Mouse (Mus musculus) forebrain, embryonic 14.5 days (tissue): ENCODE measurements around the gene Ip6k1. TPM values are rescaled to one million over a fixed set of nuclear protein-coding genes. Genes with fewer than 3 reads are reported as not detected.

Source experiments
- ATAC-seq: fragments of 200-750 bp; cut with Nextera tagmentation; 2 replicates; pipeline ENCODE4 v1.8.0; 2017; ENCODE audit warnings: mild to moderate bottlenecking, moderate library complexity
- DNase-seq: peaks from one replicate; pipeline ENCODE4 v3.0.0-alpha.2; 2015; ENCODE audit warnings: low spot score
- H3K27ac ChIP-seq: fragments of 300-500 bp; sonication (generic); 2 replicates; pipeline ENCODE4 v1.5.1; 2014; ENCODE audit warnings: low read depth, mild to moderate bottlenecking, control low read depth, low read length, moderate library complexity
- H3K27me3 ChIP-seq: fragments of 300-500 bp; sonication (generic); replicated peaks from 2 replicates; pipeline ENCODE4 v1.6.1; 2014; ENCODE audit warnings: low read length, control low read depth, mixed read lengths; ENCODE audit not compliant: control insufficient read depth, insufficient read depth
- H3K36me3 ChIP-seq: fragments of 300-500 bp; sonication (generic); 2 replicates; pipeline ENCODE4 v1.6.1; 2014; ENCODE audit warnings: low read length, control low read depth; ENCODE audit not compliant: control insufficient read depth, insufficient read depth
- H3K4me1 ChIP-seq: fragments of 300-500 bp; sonication (generic); 2 replicates; pipeline ENCODE4 v1.6.1; 2014; ENCODE audit warnings: antibody characterized with exemption, low read length, control low read depth; ENCODE audit not compliant: control insufficient read depth, insufficient read depth
- H3K4me2 ChIP-seq: fragments of 300-500 bp; sonication (generic); 2 replicates; pipeline ENCODE4 v1.6.1; 2014; ENCODE audit warnings: mild to moderate bottlenecking, control low read depth, low read length
- H3K4me3 ChIP-seq: fragments of 300-500 bp; sonication (generic); 2 replicates; pipeline ENCODE4 v1.5.1; 2014; ENCODE audit warnings: low read depth, low read length, control low read depth
- H3K9ac ChIP-seq: fragments of 300-500 bp; sonication (generic); 2 replicates; pipeline ENCODE4 v1.6.1; 2014; ENCODE audit warnings: mild to moderate bottlenecking, low read length, control low read depth, moderate library complexity
- H3K9me3 ChIP-seq: fragments of 300-500 bp; sonication (generic); replicated peaks from 2 replicates; pipeline ENCODE4 v1.6.1; 2016; ENCODE audit warnings: low read length, control low read depth, mixed read lengths; ENCODE audit not compliant: control insufficient read depth
- WGBS: fragments of 180-500 bp; shearing (Covaris S2); extraction: QIAGEN DNeasy Blood & Tissue Kit; methylation state at CpG from one replicate; pipeline ENCODE4 v1.1.7; 2014; 5-methylcytosine and 5-hydroxymethylcytosine counted together
- polyA plus RNA-seq: library from polyadenylated mRNA; unstranded; fragments of >200 nt; fragmentation: Nextera tagmentation; extraction: Ambion mirVana; gene quantifications from 2 replicates; pipeline ENCODE4 v1.2.1, GENCODE M21; 2014

The Ip6k1 gene
- polyA plus RNA-seq, 1 experiment from 2014 or later = 39.3 TPM

- WGBS = 76% methylated on average over 12 of the region's 12 CpGs
- ATAC-seq (no peak), DNase-seq (no peak)
- no peak within 1 kb of the TSS for H3K27ac ChIP-seq
- H3K4me2 ChIP-seq = no peak within 1 kb of the TSS
- H3K9me3 ChIP-seq = no peaks in the 10 kb centered on the region
- H3K9ac ChIP-seq = no peak within 1 kb of the TSS
- H3K4me1 ChIP-seq = no peaks in the 10 kb centered on the region
- no peak within 1 kb of the TSS for H3K4me3 ChIP-seq
- H3K27me3 ChIP-seq = no peaks in the 10 kb centered on the region
- peaks cover 10% of the 10 kb centered on the region for H3K36me3 ChIP-seq
Observed at GRCm38 (mm10) chr9:107975399-107976386, 26.6 kb upstream of the Ip6k1 start, which contains the start of gene Uba7. Uba7 (plus strand) TSS chr9:107975505.

- no peak for DNase-seq
- no peak overlapping the region for H3K27ac ChIP-seq
- peaks cover 2% of the 10 kb centered on the region; the same call in 1 of the 2 replicates for H3K4me1 ChIP-seq
- no peaks in the 10 kb centered on the region for H3K27me3 ChIP-seq
- WGBS = 93% methylated on average over 12 of the region's 12 CpGs
- H3K36me3 ChIP-seq = no peaks in the 10 kb centered on the region
- H3K9ac ChIP-seq = no peak overlapping the region
- H3K4me3 ChIP-seq = no peak overlapping the region
- no peak overlapping the region for H3K4me2 ChIP-seq
- no peaks in the 10 kb centered on the region for H3K9me3 ChIP-seq
- ATAC-seq = no peak
Observed at GRCm38 (mm10) chr9:107978815-107979214, 23.5 kb upstream of the Ip6k1 start.

- H3K4me1 ChIP-seq = peaks cover 6% of the 10 kb centered on the region
- H3K4me3 ChIP-seq = no peak overlapping the region
- 0 out of 2 replicates have a peak overlapping the region, but pooled peaks have one; percentile 5 for H3K9ac ChIP-seq
- H3K4me2 ChIP-seq = peak overlapping the region; percentile 1; the same call in 1 of the 2 replicates
- no peaks in the 10 kb centered on the region for H3K27me3 ChIP-seq
- 55% methylated on average over 7 of the region's 7 CpGs for WGBS
- peak overlapping the region; percentile 46 for H3K27ac ChIP-seq
- no peak for DNase-seq
- no peaks in the 10 kb centered on the region for H3K36me3 ChIP-seq
- H3K9me3 ChIP-seq = no peaks in the 10 kb centered on the region
- no peak for ATAC-seq
Observed at GRCm38 (mm10) chr9:107981684-107982605, 20.4 kb upstream of the Ip6k1 start.

DNA sequence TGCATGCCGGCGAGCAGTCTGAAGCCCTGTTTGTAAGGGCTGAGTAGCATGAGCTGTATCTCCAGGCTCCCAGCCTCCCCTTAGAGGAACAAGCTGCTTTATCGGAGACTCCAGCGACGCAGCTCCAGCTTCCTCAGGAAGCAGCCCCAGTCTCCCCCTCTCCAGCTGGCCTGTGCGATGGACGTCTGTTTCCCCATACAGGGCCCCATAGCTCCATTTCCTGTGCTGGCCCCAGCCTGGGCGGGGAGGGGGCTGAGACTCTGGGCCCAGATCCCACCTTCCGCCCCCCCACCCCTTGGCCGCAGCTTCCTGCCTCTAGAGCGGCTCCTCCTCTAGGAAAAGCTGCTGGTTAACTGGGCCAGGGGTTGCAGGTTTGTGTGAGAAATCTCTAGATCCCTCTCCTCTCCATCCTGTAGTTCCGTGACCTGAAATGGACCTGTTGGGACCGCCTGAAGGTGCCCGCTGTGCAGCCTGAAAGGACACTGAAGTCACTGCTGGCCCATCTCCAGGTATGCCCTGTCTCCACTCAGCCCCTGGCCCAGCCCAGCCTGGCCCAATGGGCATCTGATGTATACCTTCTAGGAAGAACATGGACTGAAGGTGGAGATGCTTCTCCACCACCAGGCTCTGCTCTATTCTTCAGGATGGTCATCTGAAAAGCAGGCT, 19.5 kb upstream of the Ip6k1 start, which contains the start of gene Gm20661:
TSS of gene Gm20661 (plus strand) at position 378 of the 666 bp plus-strand sequence.
- H3K4me2 ChIP-seq = peak within 1 kb of the TSS; percentile 1; the same call in 1 of the 2 replicates
- no peaks in the 10 kb centered on the region for H3K27me3 ChIP-seq
- no peaks in the 10 kb centered on the region for H3K36me3 ChIP-seq
- no peak for ATAC-seq
- no peak within 1 kb of the TSS for H3K4me3 ChIP-seq
- no peaks in the 10 kb centered on the region for H3K9me3 ChIP-seq
- peak within 1 kb of the TSS; percentile 55 for H3K27ac ChIP-seq
- peak within 1 kb of the TSS; percentile 33; the same call in 1 of the 2 replicates for H3K9ac ChIP-seq
- peaks cover 6% of the 10 kb centered on the region for H3K4me1 ChIP-seq
- DNase-seq = peak; percentile 45
- 60% methylated on average over 14 of the region's 14 CpGs for WGBS

- peak overlapping the region; percentile 1; the same call in 1 of the 2 replicates for H3K4me2 ChIP-seq
- H3K9me3 ChIP-seq = no peaks in the 10 kb centered on the region
- DNase-seq (peak; percentile 19), ATAC-seq (no peak)
- no peak overlapping the region for H3K4me3 ChIP-seq
- peaks cover 6% of the 10 kb centered on the region for H3K4me1 ChIP-seq
- H3K9ac ChIP-seq = no peak overlapping the region
- H3K27ac ChIP-seq = peak overlapping the region; percentile 55; the same call in 1 of the 2 replicates
- H3K36me3 ChIP-seq = no peaks in the 10 kb centered on the region
- 51% methylated on average over 4 of the region's 4 CpGs for WGBS
- H3K27me3 ChIP-seq = no peaks in the 10 kb centered on the region
Observed at GRCm38 (mm10) chr9:107983421-107983890, 18.8 kb upstream of the Ip6k1 start.

DNA sequence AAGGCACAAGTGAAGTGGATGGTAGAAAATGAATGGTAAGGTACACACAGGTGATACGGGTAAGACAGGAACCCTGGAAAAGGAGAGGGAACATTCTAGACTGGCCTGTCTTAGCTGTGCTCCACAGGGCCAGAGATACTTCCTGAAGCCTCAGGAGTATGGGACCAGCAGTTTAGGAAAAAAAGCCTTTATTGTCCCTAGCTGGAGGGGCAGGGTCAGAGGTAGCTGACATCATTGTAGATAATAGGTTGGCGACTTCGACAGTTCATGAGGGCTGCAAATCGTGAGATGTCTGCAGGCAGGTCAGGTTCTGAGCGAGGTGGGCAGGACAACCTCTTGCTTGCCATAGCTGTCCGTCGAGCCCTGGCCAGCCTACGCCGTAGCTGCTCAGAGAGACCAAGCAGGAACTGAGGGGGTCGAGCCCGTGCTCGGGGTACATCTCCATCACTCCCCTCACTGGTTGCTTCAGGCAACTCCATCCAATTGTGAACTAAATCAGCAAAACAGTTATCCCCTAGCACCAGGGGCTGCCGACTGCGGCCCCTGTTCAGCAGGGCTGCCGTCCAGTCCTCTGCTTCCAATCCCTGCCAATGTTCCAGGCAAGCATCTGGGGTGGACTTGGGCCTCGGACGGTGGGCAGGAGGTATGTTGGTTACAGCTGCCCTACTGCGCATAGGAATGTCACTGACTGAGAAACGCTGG, 18.1 kb upstream of the Ip6k1 start:
- H3K4me2 ChIP-seq = peak overlapping the region; percentile 84
- H3K27ac ChIP-seq = no peak overlapping the region
- WGBS = 83% methylated on average over 19 of the region's 19 CpGs
- ATAC-seq (no peak), DNase-seq (no peak)
- no peaks in the 10 kb centered on the region for H3K27me3 ChIP-seq
- peaks cover 6% of the 10 kb centered on the region for H3K4me1 ChIP-seq
- no peak overlapping the region for H3K4me3 ChIP-seq
- H3K36me3 ChIP-seq = no peaks in the 10 kb centered on the region
- H3K9me3 ChIP-seq = no peaks in the 10 kb centered on the region
- no peak overlapping the region for H3K9ac ChIP-seq

- Histone ChIP-seq H3K27ac (no peak overlapping the region), H3K4me1 (peaks cover 6% of the 10 kb centered on the region), H3K27me3 (no peaks in the 10 kb centered on the region), H3K4me2 (peak overlapping the region; percentile 84), H3K9ac (peak overlapping the region; percentile 56), H3K9me3 (no peaks in the 10 kb centered on the region), H3K4me3 (peak overlapping the region; percentile 49), H3K36me3 (no peaks in the 10 kb centered on the region)
- 75% methylated on average over 9 of the region's 9 CpGs for WGBS
- no peak for ATAC-seq
- no peak for DNase-seq
Observed at GRCm38 (mm10) chr9:107984754-107985055, 17.6 kb upstream of the Ip6k1 start.
